Mouse (Mus musculus) WW6 (cell line): Measurements from ENCODE around the gene Cherp.
A peak's percentile ranks its signal among the peaks of the same experiment; 100 is the strongest.

Experiments used
- DNase-seq: peaks from one replicate; pipeline ENCODE4 v3.0.0-alpha.2; 2013; ENCODE audit warnings: low read depth, low spot score

Gene Cherp

DNA sequence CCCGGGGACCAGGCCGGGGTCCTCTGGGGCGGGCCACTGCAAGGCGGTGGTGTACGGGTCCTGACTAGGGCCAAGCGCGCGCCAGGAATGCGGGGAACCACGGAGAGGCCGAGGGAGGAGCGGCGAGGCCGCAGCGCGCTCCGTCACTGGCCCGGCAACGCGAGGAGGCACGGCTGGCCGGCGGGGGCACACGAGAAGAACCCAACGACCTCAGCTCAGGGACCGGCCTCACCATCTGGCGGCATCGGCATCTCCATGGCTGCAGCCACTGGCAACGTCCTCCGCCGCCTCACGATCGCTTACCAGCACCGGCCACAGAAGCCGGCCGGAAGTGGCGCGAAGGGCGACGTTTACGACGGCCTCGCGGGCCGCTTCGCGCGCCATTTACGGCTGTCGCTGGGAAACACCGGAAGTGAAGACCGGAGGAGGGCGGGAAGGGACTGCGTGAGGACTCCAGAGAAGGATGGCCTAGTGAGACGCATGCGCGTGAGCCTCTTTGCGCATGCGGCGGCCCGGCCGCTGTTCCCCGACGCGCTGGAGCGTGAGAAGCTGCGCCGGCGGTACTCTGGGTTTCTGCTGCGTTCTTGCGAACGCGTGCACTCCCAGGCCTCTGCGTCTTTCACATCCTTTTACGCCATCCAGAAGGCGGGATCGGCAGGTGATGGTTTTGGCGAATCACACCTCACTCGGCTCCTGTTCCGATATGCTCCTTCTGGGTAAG lies at the start of gene Cherp:
Cherp (minus strand) TSS at position 401 of the 721 bp plus-strand sequence.
- peak; percentile 99 for DNase-seq

DNA sequence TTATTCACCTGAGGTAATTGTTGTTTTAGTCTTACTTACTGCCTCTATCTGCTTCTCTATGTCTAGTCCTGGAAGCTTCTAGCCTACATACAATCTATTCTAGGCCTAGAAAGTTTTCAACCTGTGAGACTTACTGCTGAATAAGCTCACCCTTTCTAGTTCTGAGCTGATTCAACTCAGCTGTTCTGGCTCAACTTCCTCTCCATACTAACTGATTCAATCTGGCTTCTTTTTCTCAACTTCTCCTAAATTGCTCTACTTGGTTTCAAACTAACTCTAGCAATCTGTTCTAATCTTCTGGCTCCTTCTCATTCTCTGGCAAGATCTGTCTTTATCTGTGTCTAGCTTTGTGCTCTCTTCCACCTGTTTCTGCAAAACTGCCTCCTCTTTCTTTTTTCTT lies 46.9 kb upstream of the Cherp start:
- no peak for DNase-seq

DNA sequence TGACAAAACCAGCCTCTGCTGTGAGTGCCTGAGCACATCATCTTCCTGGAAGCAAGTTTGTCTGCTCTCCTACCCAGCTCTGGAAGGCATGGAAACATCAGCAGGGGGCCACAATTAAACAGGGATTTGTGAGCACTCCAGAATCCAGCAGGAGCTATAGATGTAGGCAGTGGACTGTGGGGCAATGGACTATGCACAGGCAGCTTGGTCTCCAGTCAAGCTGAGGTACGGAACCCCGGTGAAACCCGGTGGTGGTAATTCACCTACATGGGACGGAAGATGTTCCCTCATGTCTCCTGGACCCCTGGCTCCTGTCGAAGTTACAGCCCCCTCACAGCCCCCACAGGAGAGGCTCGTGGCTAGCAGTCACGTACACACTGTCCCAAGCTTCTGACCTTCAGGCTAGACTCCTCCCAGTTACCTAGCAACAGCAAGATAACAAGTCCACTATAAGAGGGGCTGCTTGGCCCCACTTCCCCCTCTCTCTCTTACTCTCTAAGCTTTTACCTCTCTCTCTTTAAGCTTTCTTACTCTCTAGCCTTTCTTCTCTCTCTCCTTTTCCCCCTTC lies 42.5 kb upstream of the Cherp start:
- no peak for DNase-seq

DNA sequence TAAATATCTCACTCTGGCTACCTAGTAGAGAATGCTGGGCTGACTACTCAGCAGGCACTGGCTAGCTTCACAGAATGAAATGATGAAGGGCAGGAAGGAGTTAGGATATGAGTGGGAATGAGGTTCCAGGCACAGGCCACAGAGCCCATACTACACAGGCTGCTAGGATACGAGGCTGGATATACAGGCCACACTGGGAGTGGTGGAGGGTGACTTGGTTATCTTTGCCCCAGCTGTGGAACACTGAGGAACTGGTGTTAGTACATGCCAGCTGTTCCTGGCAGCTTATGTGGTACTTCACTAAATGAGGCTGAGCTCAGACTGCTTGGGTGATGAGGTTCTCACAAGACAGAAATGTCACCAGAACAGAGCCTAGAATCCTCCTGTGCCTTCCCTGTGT lies 38.1 kb upstream of the Cherp start:
- no peak for DNase-seq

DNA sequence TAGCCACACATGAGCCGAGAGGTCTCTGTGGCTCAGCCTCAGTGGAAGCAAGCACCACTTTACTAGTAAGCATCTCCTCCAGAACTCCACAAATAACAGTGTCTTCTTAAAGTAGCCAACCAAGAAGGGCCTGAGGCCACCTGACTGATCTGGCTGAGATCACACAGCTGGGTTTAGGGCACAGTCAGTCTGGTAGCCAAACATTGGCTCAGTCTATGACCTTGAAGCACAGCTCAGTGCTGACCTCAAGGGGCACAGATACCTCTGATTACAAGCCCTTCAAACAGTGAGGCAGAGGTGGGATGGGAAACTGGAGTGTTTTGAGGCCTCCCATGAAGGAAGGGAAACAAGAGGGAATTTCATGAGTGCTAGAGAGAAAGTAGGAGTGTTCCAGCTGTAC lies 37.6 kb upstream of the Cherp start:
- no peak for DNase-seq

DNA sequence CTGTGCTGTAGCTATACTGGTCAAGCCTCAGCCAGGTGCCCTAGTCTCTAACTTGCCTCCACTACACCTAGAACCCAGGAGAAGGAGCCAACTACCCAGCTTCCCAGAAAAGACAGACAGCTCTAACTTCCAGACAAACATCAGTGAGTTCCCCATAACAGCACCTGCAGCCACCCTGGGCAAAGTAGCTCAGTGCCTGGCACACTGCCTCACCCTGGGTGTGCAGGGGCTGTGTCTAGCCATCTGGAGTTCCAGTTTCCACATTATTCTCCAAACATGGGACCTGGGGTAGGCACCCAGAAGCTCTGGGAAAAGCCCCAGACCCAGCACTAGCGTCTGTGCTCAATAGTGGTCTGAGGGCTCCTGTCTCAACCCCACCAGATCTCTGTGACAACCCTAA lies 32.5 kb upstream of the Cherp start:
- no peak for DNase-seq

DNA sequence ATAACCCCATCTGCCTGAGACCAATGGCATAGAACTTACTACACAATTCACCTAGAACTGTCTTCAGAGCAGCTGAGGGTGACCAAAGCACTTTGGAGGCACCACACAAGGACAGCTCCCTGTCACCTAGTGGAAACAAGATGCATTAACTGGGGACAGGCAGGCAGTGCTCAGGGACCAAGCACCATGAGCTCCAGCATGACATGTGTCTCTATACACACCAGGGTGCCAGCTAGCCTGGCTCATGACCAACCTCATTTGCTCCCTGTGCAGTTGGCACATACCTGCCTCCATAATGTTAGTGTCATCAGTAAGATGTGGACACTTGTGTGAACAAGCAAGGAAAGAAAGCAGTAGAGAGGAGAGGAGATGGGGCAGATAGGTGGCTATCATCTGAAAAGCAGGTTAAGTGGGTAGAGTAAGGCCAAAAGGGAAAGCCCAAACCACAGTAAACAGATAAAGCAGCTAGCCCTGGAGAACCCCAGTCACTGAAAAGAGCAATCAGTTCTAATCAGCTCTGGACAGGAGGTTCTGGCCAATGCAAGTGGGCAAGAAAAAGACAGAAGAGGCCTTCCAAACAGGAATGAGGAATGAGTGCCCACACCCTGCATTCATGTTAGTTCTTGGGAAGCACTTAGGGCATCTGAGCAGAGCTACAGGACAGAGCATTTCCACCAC lies 29.8 kb upstream of the Cherp start:
- DNase-seq, result no peak

DNA sequence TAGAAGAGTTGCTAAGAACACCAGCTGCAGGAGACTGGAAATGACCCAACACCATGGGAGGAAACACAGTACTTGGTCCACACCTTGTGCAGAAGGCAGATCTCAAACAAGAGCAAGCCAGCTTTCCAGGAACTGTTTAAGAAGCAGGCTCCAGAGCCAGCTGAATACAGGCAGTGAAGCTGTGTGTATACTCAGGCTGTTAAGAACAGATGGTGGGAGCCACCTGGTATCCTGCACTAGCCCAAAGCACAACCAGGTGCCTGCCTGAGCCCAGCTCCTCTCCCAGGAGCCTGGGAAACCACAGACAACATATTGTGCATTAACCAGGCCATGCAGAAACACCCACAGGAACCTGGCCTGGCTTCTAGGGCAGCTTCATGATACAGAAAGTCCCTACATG lies 29.1 kb upstream of the Cherp start:
- no peak for DNase-seq

DNA sequence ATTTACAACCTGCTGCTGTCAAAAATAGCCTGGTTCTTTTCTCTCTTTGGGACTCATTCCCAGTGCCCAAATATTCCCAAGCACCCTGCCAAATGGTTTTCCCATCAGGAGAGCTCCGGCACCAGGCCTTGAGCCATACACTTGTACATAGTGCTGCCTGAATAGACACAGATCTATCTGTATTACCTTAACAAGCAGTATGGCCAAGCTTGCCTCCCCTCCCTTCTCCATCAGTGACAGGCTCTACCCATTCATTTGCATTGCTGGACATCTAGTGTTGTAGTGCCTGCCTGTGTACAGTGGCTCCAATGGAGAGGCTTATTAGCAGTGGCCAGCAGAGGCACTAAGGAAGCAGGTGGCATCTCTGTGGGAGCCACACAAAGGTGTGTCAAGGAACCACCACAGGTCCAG lies 25.5 kb upstream of the Cherp start:
- no peak for DNase-seq

DNA sequence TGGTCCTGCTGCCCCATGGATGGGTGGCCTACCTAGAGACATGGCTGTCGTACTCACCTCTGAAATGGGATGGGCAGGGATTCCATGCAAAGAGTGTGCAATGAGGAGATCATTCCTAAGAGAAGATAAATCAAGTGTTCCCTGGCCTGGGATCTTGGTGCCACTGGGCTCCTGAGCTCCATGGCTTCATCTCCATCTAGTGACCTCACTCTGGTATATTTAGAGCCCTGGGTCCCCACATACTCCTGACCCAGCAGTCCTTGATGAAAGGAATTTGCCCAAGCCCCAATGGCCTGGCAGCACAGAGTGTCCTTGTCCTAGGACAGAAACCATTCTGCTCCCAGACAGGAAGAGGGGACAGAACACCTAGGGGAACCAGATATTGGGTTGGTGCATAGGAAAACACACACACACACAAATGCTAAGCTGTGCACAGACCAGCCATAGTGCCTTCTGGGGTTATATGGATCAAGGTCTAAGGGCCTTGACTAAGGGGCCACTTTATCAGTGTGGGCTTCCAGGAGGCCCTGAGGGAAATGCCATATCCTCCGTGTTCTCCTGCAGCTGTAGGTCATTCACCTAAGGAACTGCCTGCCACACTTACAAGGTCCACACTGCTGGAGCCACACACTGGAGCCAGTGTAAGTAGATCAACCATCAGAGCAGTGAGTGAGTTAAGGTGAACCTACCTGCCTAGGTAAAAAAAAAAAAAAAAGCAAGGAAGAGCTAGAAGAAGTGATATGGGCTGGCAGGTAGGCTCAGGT lies 24.7 kb upstream of the Cherp start:
- DNase-seq, result no peak

DNA sequence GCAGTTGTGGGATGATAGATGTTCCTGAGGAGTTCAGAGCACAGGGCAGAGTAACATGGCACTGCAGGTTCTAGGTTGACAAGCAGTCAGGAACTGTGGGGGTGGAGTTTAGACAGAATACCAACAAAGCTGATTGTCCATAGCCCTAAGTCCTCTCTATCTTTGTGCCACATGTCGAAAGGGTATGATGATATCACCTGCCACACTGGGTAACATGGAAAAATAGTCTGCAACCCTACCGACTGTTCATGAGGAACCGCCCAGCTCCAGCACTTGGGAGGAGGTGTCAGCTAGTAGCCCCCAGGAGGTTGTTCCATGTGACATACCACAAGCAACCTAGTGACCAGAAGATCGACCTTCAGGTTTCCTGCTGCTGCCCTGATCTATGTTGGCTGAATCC lies 23.5 kb upstream of the Cherp start:
- no peak for DNase-seq

DNA sequence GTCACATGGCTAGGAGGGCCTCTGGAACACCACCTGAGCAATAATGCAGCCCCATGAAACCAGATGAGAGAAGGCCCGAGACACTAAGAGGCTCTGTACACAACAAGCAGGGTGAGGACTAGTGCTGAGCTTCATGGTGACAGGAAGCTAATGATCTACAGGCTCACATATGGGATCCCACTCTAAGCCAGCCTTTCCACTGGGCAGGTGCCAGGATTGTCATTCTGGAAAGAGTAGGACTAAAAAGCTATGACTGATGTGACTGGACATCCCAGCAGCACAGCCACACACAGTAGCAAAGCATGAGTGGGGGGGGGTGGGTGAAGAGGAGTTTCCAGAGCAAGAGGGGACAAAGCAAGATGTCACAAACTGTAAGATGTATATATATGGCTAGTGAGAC lies 22.9 kb upstream of the Cherp start:
- no peak for DNase-seq

DNA sequence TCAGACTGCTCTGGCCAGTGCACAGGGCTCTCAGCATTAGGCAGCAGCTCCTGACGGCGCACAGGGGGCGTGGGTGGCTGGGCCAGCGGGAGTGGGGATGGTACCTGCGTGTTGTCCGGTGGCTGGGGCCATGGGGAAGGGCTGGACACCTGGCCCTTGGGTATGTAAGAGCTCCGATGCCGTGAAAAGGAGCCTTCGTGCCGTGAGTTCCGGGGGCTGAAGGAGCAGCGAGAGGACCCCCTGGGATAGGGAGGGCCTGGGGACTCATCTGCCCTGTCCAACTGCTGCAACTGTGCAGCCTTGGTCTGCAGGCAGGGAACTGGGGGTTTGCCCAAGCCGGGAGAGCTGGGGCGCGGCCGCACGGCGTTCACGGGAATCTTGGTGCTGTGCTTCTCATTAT lies 21.2 kb upstream of the Cherp start:
- DNase-seq, result no peak

DNA sequence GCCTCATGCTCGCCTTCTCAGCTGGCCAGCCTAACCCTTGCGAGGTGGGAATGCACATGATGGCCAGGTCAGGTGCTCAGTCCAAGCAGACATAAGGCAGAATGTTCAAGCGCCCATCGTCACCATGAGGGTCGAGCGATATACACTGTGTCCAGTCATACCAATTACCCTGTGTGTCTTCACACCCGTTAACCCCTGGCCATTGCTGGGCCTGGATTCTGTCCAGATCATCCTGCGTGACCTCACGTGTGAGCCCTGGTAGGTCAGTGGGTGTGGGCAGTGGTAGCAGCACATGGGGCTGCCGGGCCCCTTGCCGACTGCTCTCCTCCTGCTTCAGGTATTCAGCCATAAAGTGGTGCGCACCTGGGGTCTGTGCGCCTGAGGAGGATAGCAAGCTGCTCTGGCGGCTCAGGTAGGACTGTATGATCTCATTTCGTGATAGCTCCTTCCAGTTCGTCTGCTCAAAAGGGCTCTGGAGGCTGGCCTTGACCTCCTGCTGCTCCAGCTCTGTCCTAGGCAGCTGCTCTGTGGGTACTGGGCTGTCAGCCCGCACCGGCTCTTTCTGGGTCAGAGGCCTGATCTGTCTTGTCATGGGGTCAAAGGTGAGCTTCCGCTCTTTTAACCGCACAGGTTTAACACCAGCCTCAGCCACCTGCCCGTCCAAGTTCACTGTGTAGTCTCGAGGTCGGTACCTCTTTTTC lies 20.5 kb upstream of the Cherp start:
- DNase-seq, result no peak

DNA sequence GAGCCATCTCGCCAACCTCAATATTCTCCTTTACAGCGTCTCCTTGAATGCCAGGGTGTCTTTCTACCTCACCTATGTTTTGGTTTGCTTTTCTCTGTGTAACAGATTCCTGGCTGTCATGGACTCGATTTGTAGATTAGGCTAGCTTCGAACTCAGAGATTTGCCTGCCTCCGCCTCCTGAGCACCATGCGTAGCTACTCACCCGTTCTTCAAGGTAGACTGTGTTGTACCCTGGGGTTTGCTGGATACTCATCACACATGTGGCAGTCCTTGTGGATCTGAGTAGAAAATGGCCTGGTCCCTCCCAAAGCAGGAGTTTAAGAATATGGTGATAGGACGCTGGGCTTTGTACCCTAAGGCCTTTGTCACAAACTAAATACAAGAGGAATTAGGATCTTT lies 18.4 kb upstream of the Cherp start:
- no peak for DNase-seq

DNA sequence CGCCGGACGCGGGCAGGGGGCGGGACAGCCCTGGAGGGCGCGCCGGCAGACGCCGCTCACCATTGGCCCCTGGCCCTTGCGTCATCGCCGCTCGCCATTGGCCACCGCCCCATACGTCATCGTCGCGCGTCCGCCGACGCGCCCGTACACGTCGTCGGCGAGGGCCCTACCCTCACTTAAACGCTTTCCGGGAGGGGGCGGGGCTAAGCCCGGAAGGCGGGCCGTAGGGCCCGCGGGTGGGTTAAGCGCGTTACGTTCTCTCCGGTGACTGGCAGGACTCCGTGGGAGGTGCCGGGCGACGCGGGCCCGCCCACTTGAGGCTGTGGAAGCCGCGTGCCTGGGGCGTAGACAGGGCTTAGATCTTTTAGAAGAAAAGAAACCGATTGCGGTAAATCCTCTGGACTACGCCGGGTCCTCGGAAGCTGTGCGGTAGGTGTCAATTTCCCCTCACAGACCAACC lies 17.6 kb upstream of the Cherp start:
- DNase-seq, result peak; percentile 100

DNA sequence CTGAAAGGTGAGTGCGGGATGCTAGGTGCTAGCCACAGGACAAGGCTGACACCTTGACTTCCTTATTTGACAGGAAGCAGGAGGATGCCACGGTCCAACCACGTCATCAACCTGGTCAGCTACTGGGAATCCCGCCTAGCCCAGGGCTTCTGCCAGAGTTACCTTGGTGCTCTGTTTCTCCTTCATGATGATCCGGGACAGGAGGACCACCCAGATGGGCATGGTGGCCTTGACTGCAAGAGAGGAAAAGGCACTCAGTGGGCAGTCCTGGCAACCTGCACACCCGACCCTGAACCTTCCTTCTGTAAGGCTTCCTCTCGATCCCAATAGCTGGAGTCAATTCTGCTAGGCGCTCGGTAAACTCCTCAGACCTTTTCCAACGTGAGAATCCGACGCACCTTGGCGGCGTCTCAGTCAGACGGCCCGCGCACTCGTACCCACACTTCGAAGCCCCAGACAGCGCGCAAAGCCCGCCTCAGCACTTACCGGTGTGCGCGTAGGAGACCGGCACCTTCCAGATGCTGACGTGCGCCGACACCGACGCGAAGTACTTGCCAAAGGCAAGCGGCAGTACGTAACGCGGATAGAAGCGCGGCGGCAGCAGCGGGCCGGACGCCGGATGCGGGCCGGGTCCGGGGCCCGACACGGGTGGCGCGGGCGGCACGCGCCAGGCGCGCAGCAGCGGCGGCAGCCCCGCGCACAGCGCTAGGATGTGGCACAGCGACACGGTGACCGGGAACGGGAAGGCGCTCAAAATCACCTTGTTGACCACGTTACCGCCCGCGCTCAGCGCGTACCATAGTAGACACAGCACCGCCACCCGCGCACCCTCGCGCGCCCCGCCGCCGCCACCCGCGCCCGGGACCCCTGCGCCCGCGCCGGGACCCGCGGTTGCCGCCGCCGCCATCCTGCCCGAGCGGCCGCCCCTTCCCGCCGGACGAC lies 16.9 kb upstream of the Cherp start, which contains the start of gene Slc35e1:
Slc35e1 (minus strand) TSS at position 935 of the 942 bp plus-strand sequence.
- peak; percentile 33 for DNase-seq

DNA sequence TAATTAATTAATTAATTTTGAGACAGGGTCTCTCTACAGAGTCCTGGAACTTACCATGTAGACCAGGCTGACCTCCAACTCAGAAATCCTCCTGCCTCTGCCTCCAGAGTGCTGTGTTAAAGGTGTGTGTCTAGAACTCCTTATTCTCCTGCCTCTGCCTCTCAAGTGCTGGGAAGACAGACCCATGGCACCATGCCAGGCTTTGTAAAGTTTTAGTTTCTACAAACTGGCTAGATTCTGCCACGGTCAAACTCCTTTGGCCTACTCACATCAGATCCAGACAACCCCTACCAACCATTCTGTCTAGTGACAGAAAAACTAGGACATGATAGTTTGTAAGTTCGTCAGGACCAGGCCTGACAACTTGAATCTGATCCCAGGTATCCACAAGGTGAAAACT lies 16.0 kb upstream of the Cherp start:
- no peak for DNase-seq

DNA sequence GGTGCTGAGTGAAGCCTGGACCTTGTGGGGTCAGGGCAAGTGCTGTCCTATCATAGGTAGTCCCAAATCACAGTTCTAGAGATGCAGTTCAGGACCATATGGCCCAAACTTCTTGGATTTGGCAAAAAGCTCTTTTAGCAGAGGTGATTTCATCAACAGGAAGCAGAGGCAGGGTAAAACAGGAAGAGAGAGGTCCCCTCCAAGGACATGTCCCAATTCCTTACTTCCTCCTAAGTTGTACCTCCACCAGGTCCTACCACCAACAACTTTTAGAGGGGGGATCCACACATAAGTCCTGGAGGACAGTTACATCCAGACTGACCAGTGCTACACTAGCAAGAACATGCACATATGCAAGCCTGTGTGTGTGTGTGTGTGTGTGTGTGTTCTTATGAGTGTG lies 12.0 kb upstream of the Cherp start:
- DNase-seq, result no peak

DNA sequence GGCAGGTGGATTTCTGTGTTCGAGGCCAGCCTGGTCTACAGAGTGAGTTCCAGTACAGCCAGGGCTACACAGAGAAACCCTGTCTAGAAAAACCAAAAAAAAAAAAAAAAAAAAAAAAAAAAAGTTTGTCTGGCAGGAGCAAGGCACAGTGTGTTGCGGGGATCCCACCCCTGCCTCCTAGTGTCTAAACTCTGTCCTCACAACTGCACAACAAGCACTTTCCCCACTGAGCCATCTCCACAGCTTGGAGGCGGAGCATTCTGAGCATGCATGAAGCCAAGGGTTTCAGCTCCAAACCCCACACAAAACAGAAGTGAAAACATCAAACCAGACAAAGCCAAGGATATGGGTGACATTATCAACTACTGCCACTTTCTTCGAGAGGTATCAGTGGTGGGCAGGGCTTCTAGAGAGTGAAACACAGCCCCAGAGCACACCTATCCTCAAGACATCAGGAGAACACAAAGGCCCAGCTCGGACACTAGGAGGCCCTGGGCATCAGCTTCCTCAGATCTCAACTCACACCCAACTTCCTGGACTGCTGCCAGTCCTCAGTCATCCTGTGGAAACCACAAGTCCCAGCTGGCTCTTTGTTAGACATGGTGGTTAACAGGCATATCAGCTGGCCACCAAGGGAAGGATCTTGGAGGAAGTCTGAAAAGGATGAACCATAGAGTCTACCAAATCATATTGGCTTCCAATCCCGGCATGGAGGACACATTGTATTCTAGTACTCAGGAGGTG lies 10.6 kb upstream of the Cherp start:
- DNase-seq, result no peak
